Mouse (Mus musculus) liver, postnatal 0 days (tissue): ENCODE data around the gene Tfdp1. TPM values are rescaled to one million over a fixed set of nuclear protein-coding genes. Genes with fewer than 3 reads are reported as not detected.
"Not testable (repeated sequence)": the region's sequence is repeated elsewhere in the genome, so short reads cannot be mapped to it uniquely, and the experiment has no call there.

Experiments used
- ATAC-seq: fragments of 200-750 bp; cut with Nextera tagmentation; 2 replicates; pipeline ENCODE4 v1.8.0; 2017; ENCODE audit warnings: mild to moderate bottlenecking, moderate library complexity
- DNase-seq: peaks from one replicate; pipeline ENCODE4 v3.0.0-alpha.2; 2016
- H3K27ac ChIP-seq: fragments of 300-500 bp; sonication (generic); 2 replicates; pipeline ENCODE4 v1.5.1; 2014; ENCODE audit warnings: antibody characterized with exemption, moderate library complexity, mild to moderate bottlenecking, low read depth
- H3K27me3 ChIP-seq: fragments of 300-500 bp; sonication (generic); 2 replicates; pipeline ENCODE4 v1.6.1; 2014; ENCODE audit warnings: low read length, control low read depth, mixed read lengths; ENCODE audit not compliant: insufficient read depth
- H3K36me3 ChIP-seq: fragments of 300-500 bp; sonication (generic); replicated peaks from 2 replicates; pipeline ENCODE4 v1.6.1; 2014; ENCODE audit warnings: mild to moderate bottlenecking, control low read depth, low read length, moderate library complexity, mixed read lengths; ENCODE audit not compliant: insufficient read depth
- H3K4me1 ChIP-seq: fragments of 300-500 bp; sonication (generic); 2 replicates; pipeline ENCODE4 v1.6.1; 2014; ENCODE audit warnings: antibody characterized with exemption, mild to moderate bottlenecking, control low read depth; ENCODE audit not compliant: insufficient read depth
- H3K4me2 ChIP-seq: fragments of 300-500 bp; sonication (generic); 2 replicates; pipeline ENCODE4 v1.6.1; 2014; ENCODE audit warnings: low read depth, mild to moderate bottlenecking, low read length, moderate library complexity, mixed read lengths
- H3K4me3 ChIP-seq: fragments of 300-500 bp; sonication (generic); 2 replicates; pipeline ENCODE4 v1.5.1; 2014; ENCODE audit warnings: low read depth, low read length
- H3K9ac ChIP-seq: fragments of 300-500 bp; sonication (generic); replicated peaks from 2 replicates; pipeline ENCODE4 v1.6.1; 2014; ENCODE audit warnings: mild to moderate bottlenecking, moderate library complexity
- H3K9me3 ChIP-seq: fragments of 300-500 bp; sonication (generic); 2 replicates; pipeline ENCODE4 v1.6.1; 2016; ENCODE audit warnings: mild to moderate bottlenecking, control low read depth, low read length, mixed read lengths
- CTCF ChIP-seq: sonication (generic); IDR thresholded peaks from 2 replicates; pipeline ENCODE4 v1.5.1; 2016; ENCODE audit warnings: antibody characterized with exemption, low read depth
- EP300 ChIP-seq: IDR thresholded peaks from 2 replicates; pipeline ENCODE4 v1.6.1; 2016; ENCODE audit warnings: antibody characterized with exemption, low read depth, mild to moderate bottlenecking
- WGBS: fragments of 180-500 bp; shearing (Covaris S2); extraction: QIAGEN DNeasy Blood & Tissue Kit; methylation state at CpG from one replicate; pipeline ENCODE4 v1.1.7; 2014; ENCODE audit not compliant: insufficient replicate concordance; 5-methylcytosine and 5-hydroxymethylcytosine counted together
- polyA plus RNA-seq: library from polyadenylated mRNA; unstranded; fragments of >200 nt; fragmentation: Nextera tagmentation; extraction: Ambion mirVana; gene quantifications from 2 replicates; pipeline ENCODE4 v1.2.1, GENCODE M21; 2015

Tfdp1 gene
- polyA plus RNA-seq, 1 experiment from 2014 or later = 52.5 TPM

DNA sequence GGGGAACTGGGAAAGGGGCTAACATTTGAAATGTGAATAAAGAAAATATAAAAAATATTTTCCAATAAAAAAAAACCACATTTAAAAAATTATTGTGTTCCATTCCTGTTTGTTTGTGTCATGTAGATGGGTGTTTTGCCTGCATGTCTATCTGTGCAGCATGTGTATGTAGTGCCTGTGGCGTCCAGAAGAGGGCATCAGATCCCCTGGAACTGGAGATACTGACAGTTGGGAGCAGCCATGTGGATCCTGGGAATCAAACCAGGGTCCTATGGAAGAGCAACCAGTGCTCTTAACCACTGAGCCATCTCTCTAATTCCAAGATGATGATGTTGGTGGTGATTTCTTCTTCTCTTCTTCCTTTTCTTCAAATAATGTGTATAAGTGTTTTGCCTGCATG lies 3.9 kb upstream of the Tfdp1 start:
- H3K27ac ChIP-seq = no peak overlapping the region
- ATAC-seq = no peak
- H3K4me1 ChIP-seq = peaks cover 11% of the 10 kb centered on the region; the same call in 1 of the 2 replicates
- H3K4me3 ChIP-seq = no peak overlapping the region
- peak; percentile 56 for TF ChIP-seq CTCF
- no peak for TF ChIP-seq EP300
- no peak for DNase-seq
- no peaks in the 10 kb centered on the region for H3K9me3 ChIP-seq
- H3K9ac ChIP-seq = no peak overlapping the region
- no peaks in the 10 kb centered on the region for H3K36me3 ChIP-seq
- no peak overlapping the region for H3K4me2 ChIP-seq
- no peaks in the 10 kb centered on the region for H3K27me3 ChIP-seq
- 45% methylated on average over 1 of the region's 1 CpGs for WGBS

DNA sequence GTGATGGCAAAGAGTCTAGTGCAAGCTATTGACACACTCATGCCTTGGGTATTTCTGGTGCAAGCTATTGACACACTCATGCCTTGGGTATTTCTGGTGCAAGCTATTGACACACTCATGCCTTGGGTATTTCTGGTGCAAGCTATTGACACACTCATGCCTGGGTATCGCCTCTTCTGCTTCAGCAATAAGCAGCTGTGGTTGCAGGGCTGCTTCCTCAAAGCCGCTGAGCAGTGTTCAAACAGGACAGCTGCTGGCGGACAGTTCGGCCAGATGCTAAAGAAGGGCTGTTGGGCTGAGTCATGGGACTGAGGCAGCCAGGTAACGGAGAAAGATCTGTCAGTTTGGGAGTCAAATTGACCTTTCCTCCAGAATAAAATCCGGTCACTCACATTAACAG lies 1.3 kb upstream of the Tfdp1 start:
- not testable (repeated sequence) for H3K4me3 ChIP-seq, H3K9ac ChIP-seq, ATAC-seq, H3K9me3 ChIP-seq, H3K27me3 ChIP-seq
- Histone ChIP-seq H3K27ac (peak overlapping the region; percentile 60; the same call in 1 of the 2 replicates), H3K4me2 (0 out of 2 replicates have a peak overlapping the region, but pooled peaks have one; percentile 97), H3K4me1 (peaks cover 22% of the 10 kb centered on the region), H3K36me3 (peaks cover 17% of the 10 kb centered on the region)
- DNase-seq = peak; percentile 42
- 38% methylated on average over 6 of the region's 6 CpGs for WGBS

DNA sequence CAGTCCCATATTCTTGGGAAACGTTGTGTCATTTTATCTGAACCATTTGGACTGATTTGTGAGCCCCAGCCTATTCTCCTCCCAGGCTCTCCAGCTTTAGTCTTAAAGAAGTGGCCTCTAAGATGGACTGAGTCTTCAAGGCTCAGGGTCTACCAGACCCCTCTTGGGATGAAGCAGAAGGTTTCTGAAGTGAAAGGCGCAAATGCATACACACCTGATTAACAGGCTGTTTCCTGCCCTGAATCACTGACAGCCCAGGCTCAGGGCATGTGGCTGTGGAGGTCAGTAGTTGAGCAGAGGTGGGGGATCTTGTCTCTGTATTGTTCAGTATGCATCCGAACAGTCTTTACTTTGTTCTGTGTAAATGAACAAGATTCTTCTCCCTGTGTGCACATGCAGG lies 873 bp upstream of the Tfdp1 start:
- Histone ChIP-seq H3K9ac (no peak overlapping the region; the same call in 1 of the 2 replicates), H3K9me3 (no peaks in the 10 kb centered on the region), H3K4me1 (peaks cover 22% of the 10 kb centered on the region), H3K27me3 (no peaks in the 10 kb centered on the region), H3K27ac (peak overlapping the region; percentile 59; the same call in 1 of the 2 replicates), H3K36me3 (peaks cover 19% of the 10 kb centered on the region), H3K4me2 (peak overlapping the region; percentile 97), H3K4me3 (0 out of 2 replicates have a peak overlapping the region, but pooled peaks have one; percentile 84)
- DNase-seq (no peak), ATAC-seq (no peak)
- WGBS = 55% methylated on average over 3 of the region's 3 CpGs
- TF ChIP-seq EP300 (no peak), CTCF (no peak)

- peak overlapping the region; percentile 97 for H3K4me2 ChIP-seq
- no peaks in the 10 kb centered on the region for H3K27me3 ChIP-seq
- peaks cover 29% of the 10 kb centered on the region for H3K4me1 ChIP-seq
- peak overlapping the region; percentile 90 for H3K27ac ChIP-seq
- H3K36me3 ChIP-seq = peaks cover 33% of the 10 kb centered on the region
- DNase-seq (peak; percentile 58), ATAC-seq (peak; percentile 53)
- peak overlapping the region; percentile 97 for H3K9ac ChIP-seq
- no peaks in the 10 kb centered on the region for H3K9me3 ChIP-seq
- TF ChIP-seq EP300 = no peak
- TF ChIP-seq CTCF = no peak
- H3K4me3 ChIP-seq = peak overlapping the region; percentile 84
- WGBS = under 1% methylated on average over 51 of the region's 70 CpGs
These were observed 522 bp downstream of the Tfdp1 start for GRCm38 (mm10) chr8:13338901-13339645.

DNA sequence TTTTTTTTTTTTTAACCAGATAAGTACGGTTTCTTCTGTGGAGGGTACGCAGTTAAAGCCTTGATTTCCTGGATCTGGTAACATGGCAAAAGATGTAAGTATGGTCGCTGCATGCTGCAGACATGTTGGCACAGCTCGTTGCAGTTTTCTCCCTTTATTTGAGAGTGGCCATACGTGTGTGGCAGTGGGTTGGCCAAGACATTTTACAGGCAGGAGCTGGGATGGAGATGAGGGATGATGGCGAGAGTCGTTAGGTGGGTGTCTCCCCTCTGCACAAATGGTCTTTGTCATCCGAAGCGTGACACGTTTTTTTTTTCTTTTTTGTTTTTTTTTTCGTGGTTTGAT lies 1.1 kb downstream of the Tfdp1 start:
- Histone ChIP-seq H3K4me3 (peak overlapping the region; percentile 84), H3K27ac (no peak overlapping the region), H3K36me3 (peaks cover 38% of the 10 kb centered on the region), H3K4me1 (peaks cover 29% of the 10 kb centered on the region), H3K27me3 (no peaks in the 10 kb centered on the region), H3K4me2 (peak overlapping the region; percentile 97), H3K9ac (peak overlapping the region; percentile 97), H3K9me3 (no peaks in the 10 kb centered on the region)
- DNase-seq (no peak), ATAC-seq (no peak)
- TF ChIP-seq CTCF = no peak
- no peak for TF ChIP-seq EP300
- WGBS = 9% methylated on average over 11 of the region's 11 CpGs

- Histone ChIP-seq H3K4me3 (peak overlapping the region; percentile 84), H3K9ac (no peak overlapping the region; the same call in 1 of the 2 replicates), H3K9me3 (no peaks in the 10 kb centered on the region), H3K27me3 (no peaks in the 10 kb centered on the region), H3K4me1 (peaks cover 29% of the 10 kb centered on the region), H3K36me3 (peaks cover 47% of the 10 kb centered on the region), H3K27ac (no peak overlapping the region), H3K4me2 (peak overlapping the region; percentile 97)
- TF ChIP-seq EP300 (no peak), CTCF (no peak)
- 83% methylated on average over 8 of the region's 8 CpGs for WGBS
- DNase-seq (no peak), ATAC-seq (no peak)
These were observed 2.1 kb downstream of the Tfdp1 start for GRCm38 (mm10) chr8:13340650-13341049.
